Mouse (Mus musculus): ENCODE results near the gene Gm9046. TPM values are rescaled to one million over a fixed set of nuclear protein-coding genes. Genes with fewer than 3 reads are reported as not detected.
"Not testable (repeated sequence)": the region's sequence is repeated elsewhere in the genome, so short reads cannot be mapped to it uniquely, and the experiment has no call there.

The Gm9046 gene
- not detected for total RNA-seq (2021)
- long read RNA-seq, experiment 1, result 0 reads
- long read RNA-seq, experiment 2, result 0 reads

- DNase-seq; intact Hi-C loops (cut with DNase I): not testable (repeated sequence)
Measured at GRCm38 (mm10) chr10:118343155-118343554, at the start of gene Gm9046. Gm9046 (minus strand) TSS chr10:118343255.

DNA sequence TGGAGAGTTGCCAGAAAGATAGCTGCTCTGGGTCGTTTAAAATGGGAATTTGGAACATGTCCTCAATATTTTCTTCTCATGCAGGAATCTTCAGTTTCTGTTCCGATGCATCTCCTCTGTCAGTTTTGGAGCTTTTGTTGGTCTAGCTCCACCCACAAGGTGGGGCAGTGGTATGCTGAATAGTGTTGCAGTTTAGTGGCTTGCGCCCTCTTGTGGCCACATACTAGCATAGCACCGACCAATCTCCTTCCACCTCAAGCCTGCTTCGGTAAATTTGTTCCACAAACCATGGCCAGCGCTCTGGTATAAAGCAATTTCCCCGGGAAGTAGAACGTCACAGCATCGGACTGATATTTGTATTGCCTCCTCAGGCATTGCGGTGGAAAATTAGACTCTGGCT is 27.4 kb upstream of the Gm9046 start:
- DNase-seq, result peak; percentile 60 to 63
- intact Hi-C loops (cut with DNase I), result no loop called here

DNA sequence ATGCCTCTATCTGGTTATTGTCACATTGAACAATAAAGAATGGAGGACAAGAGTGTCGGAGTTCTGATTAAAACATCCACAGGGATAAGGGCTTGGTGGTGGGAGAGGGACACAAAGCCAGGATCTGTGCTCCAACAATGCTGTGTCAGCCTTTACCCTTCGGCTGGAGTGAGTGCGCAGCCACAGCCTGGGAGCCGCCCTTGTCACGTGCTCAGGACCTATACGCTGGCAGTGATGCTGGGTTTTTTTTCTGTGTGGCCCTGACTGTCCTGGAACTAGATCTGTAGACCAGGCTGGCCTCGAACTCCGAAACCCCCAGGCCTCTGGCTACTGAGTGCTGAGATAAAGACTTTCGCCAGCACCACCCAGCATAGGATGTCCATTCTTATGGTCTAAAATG is 26.5 kb upstream of the Gm9046 start:
- no peak for DNase-seq
- intact Hi-C loops (cut with DNase I), result no loop called here

GRCm38 (mm10) chr10:118354005-118354404 is 10.9 kb upstream of the Gm9046 start, which contains the start of gene Gm9049:
Gm9049 (minus strand) TSS chr10:118354105.
- DNase-seq, result not testable (repeated sequence)

DNA sequence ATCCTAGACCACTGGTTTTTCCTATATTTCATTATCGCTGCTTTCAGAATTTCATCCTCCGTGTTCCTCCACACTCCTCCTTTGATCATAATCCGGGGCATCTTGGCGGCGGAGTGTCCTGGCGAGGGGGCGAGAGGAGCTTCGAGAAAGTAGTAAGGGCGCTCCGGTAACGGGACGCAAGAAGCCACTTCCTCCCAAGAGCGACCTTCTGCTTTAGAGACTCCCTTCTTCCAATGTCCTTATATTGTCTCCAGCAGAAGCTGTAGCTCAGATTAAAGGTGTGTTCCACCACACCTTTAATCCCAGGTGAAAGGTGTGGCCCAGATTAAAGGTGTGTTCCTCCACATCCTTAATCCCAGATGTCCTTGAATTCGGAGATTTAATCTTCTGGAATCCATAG is 5.5 kb upstream of the Gm9046 start, which contains the start of gene Gm9048:
Gm9048 (minus strand) TSS at position 101 of the 400 bp plus-strand sequence.
- DNase-seq, result not testable (repeated sequence)

More at GRCm38 (mm10) chr10:118354005-118354404, 10.9 kb upstream of the Gm9046 start, which contains the start of gene Gm9049:
- intact Hi-C loops (cut with DNase I), result not testable (repeated sequence)

DNA sequence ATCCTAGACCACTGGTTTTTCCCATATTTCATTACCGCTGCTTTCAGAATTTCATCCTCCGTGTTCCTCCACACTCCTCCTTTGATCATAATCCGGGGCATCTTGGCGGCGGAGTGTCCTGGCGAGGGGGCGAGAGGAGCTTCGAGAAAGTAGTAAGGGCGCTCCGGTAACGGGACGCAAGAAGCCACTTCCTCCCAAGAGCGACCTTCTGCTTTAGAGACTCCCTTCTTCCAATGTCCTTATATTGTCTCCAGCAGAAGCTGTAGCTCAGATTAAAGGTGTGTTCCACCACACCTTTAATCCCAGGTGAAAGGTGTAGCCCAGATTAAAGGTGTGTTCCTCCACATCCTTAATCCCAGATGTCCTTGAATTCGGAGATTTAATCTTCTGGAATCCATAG is 5.3 kb downstream of the Gm9046 start, which contains the start of gene Gm9045:
Gm9045 (minus strand) TSS at position 101 of the 400 bp plus-strand sequence.
- intact Hi-C loops (cut with DNase I); DNase-seq: not testable (repeated sequence)

More for the DNA sequence above, 5.5 kb upstream of the Gm9046 start, which contains the start of gene Gm9048:
- intact Hi-C loops (cut with DNase I), result not testable (repeated sequence)

GRCm38 (mm10) chr10:118332308-118332707 is 10.7 kb downstream of the Gm9046 start, which contains the start of gene Gm9044:
Gm9044 (minus strand) TSS chr10:118332408.
- DNase-seq; intact Hi-C loops (cut with DNase I): not testable (repeated sequence)

DNA sequence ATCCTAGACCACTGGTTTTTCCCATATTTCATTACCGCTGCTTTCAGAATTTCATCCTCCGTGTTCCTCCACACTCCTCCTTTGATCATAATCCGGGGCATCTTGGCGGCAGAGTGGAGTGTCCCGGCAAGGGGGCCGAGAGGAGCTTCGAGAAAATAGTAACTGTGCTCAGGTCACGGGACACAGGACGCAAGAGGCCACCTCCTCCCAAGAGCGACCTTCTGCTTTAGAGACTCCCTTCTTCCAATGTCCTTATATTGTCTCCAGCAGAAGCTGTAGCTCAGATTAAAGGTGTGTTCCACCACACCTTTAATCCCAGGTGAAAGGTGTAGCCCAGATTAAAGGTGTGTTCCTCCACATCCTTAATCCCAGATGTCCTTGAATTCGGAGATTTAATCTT is 16.2 kb downstream of the Gm9046 start, which contains the start of gene Gm9040:
Gm9040 (minus strand) TSS at position 101 of the 400 bp plus-strand sequence.
- intact Hi-C loops (cut with DNase I); DNase-seq: not testable (repeated sequence)

DNA sequence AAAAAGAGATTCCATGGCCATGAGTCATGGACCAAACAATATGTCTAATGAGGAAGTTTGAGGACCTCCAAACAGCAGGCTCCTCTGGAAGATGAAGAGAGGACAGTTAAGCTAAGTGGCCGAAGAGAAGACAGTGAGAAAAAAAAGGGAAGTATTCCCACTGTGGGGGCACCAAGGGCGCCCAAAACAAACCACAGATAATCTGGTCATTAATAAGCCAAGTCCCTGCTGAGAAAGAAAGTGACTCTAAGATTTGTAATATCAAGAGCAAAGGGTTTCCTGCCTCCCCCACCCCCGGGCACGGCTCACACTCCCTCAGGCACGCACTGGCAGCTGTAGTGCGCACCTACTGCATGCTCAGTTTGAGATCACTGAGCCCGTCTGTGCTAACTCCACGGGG is 24.0 kb downstream of the Gm9046 start:
- intact Hi-C loops (cut with DNase I), result no loop called here
- no peak for DNase-seq

GRCm38 (mm10) chr10:118302133-118302532 is 40.9 kb downstream of the Gm9046 start:
- intact Hi-C loops (cut with DNase I); DNase-seq: not testable (repeated sequence)

DNA sequence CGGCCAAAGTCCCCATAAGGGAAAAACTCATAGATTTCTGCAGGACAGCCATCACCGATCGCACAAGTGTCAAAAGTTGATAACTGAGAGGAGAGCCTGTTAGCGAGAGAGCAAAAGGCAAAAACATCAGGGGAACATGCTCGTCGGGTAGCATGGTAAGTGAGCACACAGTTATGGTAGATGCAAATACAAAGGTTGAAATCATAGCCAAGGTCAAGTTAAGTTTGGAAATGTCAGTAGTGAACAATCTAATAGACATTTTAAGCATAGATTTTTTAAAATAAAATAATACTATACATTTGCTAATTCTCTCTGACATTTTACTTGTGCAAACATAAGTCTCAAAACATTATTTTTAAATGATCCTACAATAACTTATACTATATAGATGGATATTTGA is 48.1 kb downstream of the Gm9046 start, which contains the start of gene Iltifb:
Iltifb (minus strand) TSS at position 101 of the 400 bp plus-strand sequence.
- intact Hi-C loops (cut with DNase I), result no loop called here
- DNase-seq, result no peak

Other genes with a start within 250 kb of the Gm9046 start
- 1 to 10 TPM; 1.9 to 3.0 TPM for gene Mdm1, start 201.4 kb downstream of the Gm9046 start, total RNA-seq (2021)
- not detected for gene Il22, start 138.3 kb downstream of the Gm9046 start, total RNA-seq (2021)
- gene Gm32717, start 102.5 kb downstream of the Gm9046 start, total RNA-seq (2021), result under 1 TPM; 0.47 to 0.48 TPM
- under 1 TPM; 0.47 to 0.48 TPM for gene Gm32802, start 84.6 kb downstream of the Gm9046 start, total RNA-seq (2021)
- gene Iltifb, start 48.2 kb downstream of the Gm9046 start, total RNA-seq (2021), result not detected
- not detected for gene Gm9040, start 16.3 kb downstream of the Gm9046 start, total RNA-seq (2021)
- not detected for gene Gm9044, start 10.8 kb downstream of the Gm9046 start, total RNA-seq (2021)
- not detected for gene Gm9045, start 5.4 kb downstream of the Gm9046 start, total RNA-seq (2021)
- gene Gm9048, start 5.4 kb upstream of the Gm9046 start, total RNA-seq (2021), result not detected
- gene Gm9049, start 10.8 kb upstream of the Gm9046 start, total RNA-seq (2021), result not detected
- not detected for gene Ifng, start 97.8 kb upstream of the Gm9046 start, total RNA-seq (2021)

All from gastrocnemius, postnatal 36 days (tissue).